Comparison of ENCODE assay signal across 7 mouse cellular contexts in genomic region chr12:76954698-76955423, GRCm38 (mm10). TPM values are rescaled to one million over a fixed set of nuclear protein-coding genes. Genes with fewer than 3 reads are reported as not detected.
DNase-seq lines count a peak whose midpoint lies in the region.

No protein-coding gene starts in this region.

- intact Hi-C loops in left cerebral cortex, postnatal 36 days (cut with DNase I): no loop called here

- peak; percentile 88 for DNase-seq in Muller cell, postnatal 12 days (ENCODE audit: inconsistent ontology term)
- peak; percentile 81 for DNase-seq in adrenal gland, postnatal 14 days
- DNase-seq in frontal cortex, postnatal 10 days (ENCODE audit: low spot score in 2 of 2): peak; percentile 65 to 67
- DNase-seq in kidney, adult 18-20 months: peak; percentile 78
- peak; percentile 64 to 70 for DNase-seq in left cerebral cortex, postnatal 36 days (ENCODE audit: low spot score in 2 of 2)
- peak; percentile 64 for DNase-seq in right cerebral cortex, postnatal 25 days
- no peak for DNase-seq in spleen, adult 12 weeks (ENCODE audit: low spot score)

RNA-seq across cellular contexts. Expression of gene Max, which starts 7.1 kb away (rescaled TPM):
- 59.9 and 83.1 TPM in 2 replicates for total RNA-seq in adrenal gland, postnatal 14 days (2021)
- total RNA-seq in left cerebral cortex, postnatal 36 days (2021): 10 to 100 TPM; 67.9 to 77.1 TPM
